Mouse (Mus musculus) ES-Bruce4 (cell line): Measurements from ENCODE around the gene Ankrd9. TPM values are rescaled to one million over a fixed set of nuclear protein-coding genes. Genes with fewer than 3 reads are reported as not detected.

Source experiments
- H3K27ac ChIP-seq: 2 replicates; pipeline ENCODE4 v1.5.1; 2012; ENCODE audit warnings: low read length, inconsistent platforms; ENCODE audit not compliant: insufficient read depth
- H3K27me3 ChIP-seq: 2 replicates; pipeline ENCODE4 v1.6.1; 2012; ENCODE audit warnings: mild to moderate bottlenecking, low read length, inconsistent platforms; ENCODE audit not compliant: control insufficient read depth, poor library complexity, insufficient read depth, severe bottlenecking
- H3K36me3 ChIP-seq: 2 replicates; pipeline ENCODE4 v1.6.1; 2012; ENCODE audit warnings: inconsistent platforms, mild to moderate bottlenecking, low read length, moderate library complexity; ENCODE audit not compliant: control insufficient read depth, poor library complexity, insufficient read depth, severe bottlenecking
- H3K4me1 ChIP-seq: one replicate; pipeline ENCODE4 v1.8.1; 2011; ENCODE audit warnings: low read length; ENCODE audit not compliant: control insufficient read depth, insufficient read depth
- H3K4me3 ChIP-seq: 2 replicates; pipeline ENCODE4 v1.5.1; 2011; ENCODE audit warnings: low read depth, mild to moderate bottlenecking, low read length
- H3K9ac ChIP-seq: 2 replicates; pipeline ENCODE4 v1.6.1; 2012; ENCODE audit warnings: low read depth, mild to moderate bottlenecking, inconsistent platforms; ENCODE audit not compliant: poor library complexity, severe bottlenecking
- H3K9me3 ChIP-seq: replicated peaks from 2 replicates; pipeline ENCODE4 v1.6.1; 2012; ENCODE audit warnings: mild to moderate bottlenecking, low read length, inconsistent platforms; ENCODE audit not compliant: control insufficient read depth, poor library complexity, insufficient read depth, severe bottlenecking
- CTCF ChIP-seq: IDR thresholded peaks from one replicate; pipeline ENCODE4 v1.8.1; 2011; ENCODE audit warnings: low read depth, low read length
- EP300 ChIP-seq: IDR thresholded peaks from 2 replicates; pipeline ENCODE4 v1.6.1; 2011; ENCODE audit warnings: low read depth, low read length; ENCODE audit not compliant: insufficient read depth
- POLR2A ChIP-seq: IDR thresholded peaks from one replicate; pipeline ENCODE4 v1.8.1; 2011; ENCODE audit warnings: low read length; ENCODE audit not compliant: insufficient read depth
- polyA plus RNA-seq: library from polyadenylated mRNA; stranded (reverse); fragments of >200 nt; gene quantifications from 2 replicates; pipeline ENCODE4 v1.2.4, GENCODE M21; 2011; ENCODE audit warnings: low read depth; ENCODE audit not compliant: missing spikeins, insufficient read depth, insufficient read length

Gene Ankrd9
- polyA plus RNA-seq, 1 experiment = 4.9 TPM

GRCm38 (mm10) chr12:110966079-110966478 is 12.8 kb downstream of the Ankrd9 start:
- 0 out of 2 replicates have a peak, but pooled peaks have one; percentile 34 for TF ChIP-seq EP300
- TF ChIP-seq CTCF = no peak
- no peak overlapping the region for H3K4me3 ChIP-seq
- no peaks in the 10 kb centered on the region for H3K36me3 ChIP-seq
- no peaks in the 10 kb centered on the region for H3K9me3 ChIP-seq
- peaks cover 4% of the 10 kb centered on the region for H3K4me1 ChIP-seq
- H3K9ac ChIP-seq = no peak overlapping the region
- H3K27ac ChIP-seq = peak overlapping the region; percentile 46
- H3K27me3 ChIP-seq = no peaks in the 10 kb centered on the region

- Histone ChIP-seq H3K36me3 (no peaks in the 10 kb centered on the region), H3K9me3 (no peaks in the 10 kb centered on the region), H3K4me3 (no peak overlapping the region), H3K27me3 (no peaks in the 10 kb centered on the region), H3K27ac (peak overlapping the region; percentile 46), H3K9ac (no peak overlapping the region), H3K4me1 (peaks cover 4% of the 10 kb centered on the region)
- TF ChIP-seq EP300 (no peak), CTCF (no peak), POLR2A (no peak)
These were observed 13.3 kb downstream of the Ankrd9 start for GRCm38 (mm10) chr12:110965500-110965899.

- Histone ChIP-seq H3K4me3 (no peak overlapping the region), H3K9ac (no peak overlapping the region), H3K27me3 (no peaks in the 10 kb centered on the region), H3K4me1 (peaks cover 4% of the 10 kb centered on the region), H3K27ac (no peak overlapping the region), H3K36me3 (no peaks in the 10 kb centered on the region), H3K9me3 (no peaks in the 10 kb centered on the region)
- TF ChIP-seq CTCF (no peak), POLR2A (no peak), EP300 (no peak)
These were observed 16.9 kb downstream of the Ankrd9 start for GRCm38 (mm10) chr12:110961973-110962372.

- H3K9ac ChIP-seq = no peak overlapping the region
- TF ChIP-seq POLR2A (no peak), EP300 (no peak), CTCF (no peak)
- H3K9me3 ChIP-seq = no peaks in the 10 kb centered on the region
- no peaks in the 10 kb centered on the region; the same call in 1 of the 2 replicates for H3K36me3 ChIP-seq
- H3K27ac ChIP-seq = no peak overlapping the region
- no peaks in the 10 kb centered on the region for H3K27me3 ChIP-seq
- no peak overlapping the region for H3K4me3 ChIP-seq
- no peaks in the 10 kb centered on the region for H3K4me1 ChIP-seq
These were observed 24.4 kb downstream of the Ankrd9 start for GRCm38 (mm10) chr12:110954351-110954991.

- TF ChIP-seq EP300 (no peak), CTCF (no peak), POLR2A (no peak)
- no peak overlapping the region for H3K4me3 ChIP-seq
These were observed 24.9 kb downstream of the Ankrd9 start for GRCm38 (mm10) chr12:110953900-110954299.

GRCm38 (mm10) chr12:110953443-110953842 is 25.4 kb downstream of the Ankrd9 start:
- no peaks in the 10 kb centered on the region for H3K9me3 ChIP-seq
- no peak overlapping the region for H3K4me3 ChIP-seq
- H3K27ac ChIP-seq = no peak overlapping the region
- no peak overlapping the region for H3K9ac ChIP-seq
- H3K4me1 ChIP-seq = no peaks in the 10 kb centered on the region
- H3K27me3 ChIP-seq = no peaks in the 10 kb centered on the region
- no peaks in the 10 kb centered on the region; the same call in 1 of the 2 replicates for H3K36me3 ChIP-seq
- no peak for TF ChIP-seq EP300
- no peak for TF ChIP-seq CTCF
- no peak for TF ChIP-seq POLR2A

More at GRCm38 (mm10) chr12:110953900-110954299, 24.9 kb downstream of the Ankrd9 start:
- Histone ChIP-seq H3K27me3 (no peaks in the 10 kb centered on the region), H3K36me3 (no peaks in the 10 kb centered on the region; the same call in 1 of the 2 replicates), H3K4me1 (no peaks in the 10 kb centered on the region), H3K9ac (no peak overlapping the region), H3K9me3 (no peaks in the 10 kb centered on the region), H3K27ac (no peak overlapping the region)
